14 mouse cellular contexts compared by ENCODE assay signal in the genomic region with DNA sequence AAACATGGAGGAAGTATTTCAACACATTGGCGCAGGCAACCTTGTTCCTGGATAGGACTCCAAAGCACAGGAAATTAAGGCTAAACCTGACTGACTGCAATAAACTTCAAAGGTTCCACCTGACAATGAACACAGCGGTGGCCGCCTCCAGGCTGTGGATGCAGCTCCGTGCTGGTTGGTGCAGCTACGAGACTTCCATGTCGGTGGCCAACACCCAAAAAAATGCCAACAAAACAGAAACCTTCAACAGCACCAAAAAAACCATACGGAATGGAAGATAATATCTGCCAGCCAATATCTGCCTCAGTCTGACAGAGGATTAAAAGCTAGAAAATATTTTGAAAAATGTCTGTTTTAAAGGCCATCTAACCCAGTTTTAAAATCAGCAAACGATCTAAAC. TPM values are rescaled to one million over a fixed set of nuclear protein-coding genes. Genes with fewer than 3 reads are reported as not detected.
"Had no signal": no experiment of that assay in that cellular context is flagged by ENCODE, and none has a peak within 500 bp of the region (broad histone marks: within the 10 kb centered on the region; RNA-seq: fewer than 3 reads in every experiment).

No protein-coding gene starts in this region.

- H3K9me3 ChIP-seq: limb, embryonic 15.5 days; liver, embryonic 13.5 days; lung, embryonic 15.5 days; midbrain, embryonic 15.5 days; neural tube, embryonic 13.5 days had no signal

- H3K27ac ChIP-seq: kidney, postnatal 0 days; limb, embryonic 15.5 days; liver, embryonic 13.5 days; lung, embryonic 15.5 days; midbrain, embryonic 15.5 days; neural tube, embryonic 13.5 days had no signal

- H3K4me3 ChIP-seq: limb, embryonic 15.5 days; liver, embryonic 13.5 days; lung, embryonic 15.5 days; midbrain, embryonic 15.5 days; neural tube, embryonic 13.5 days had no signal

- H3K4me2 ChIP-seq: limb, embryonic 15.5 days; liver, embryonic 13.5 days; midbrain, embryonic 15.5 days; neural tube, embryonic 13.5 days had no signal

- H3K9ac ChIP-seq: limb, embryonic 15.5 days; liver, embryonic 13.5 days; liver, postnatal 0 days; lung, embryonic 15.5 days; midbrain, embryonic 15.5 days; neural tube, embryonic 13.5 days had no signal

- ATAC-seq: liver, postnatal 0 days; midbrain, embryonic 15.5 days had no signal

- H3K27me3 ChIP-seq: limb, embryonic 15.5 days; liver, embryonic 13.5 days; lung, embryonic 15.5 days; midbrain, embryonic 15.5 days; neural tube, embryonic 13.5 days had no signal

- H3K4me1 ChIP-seq: liver, embryonic 13.5 days; midbrain, embryonic 15.5 days had no signal

- H3K36me3 ChIP-seq: limb, embryonic 15.5 days; liver, embryonic 13.5 days; lung, embryonic 15.5 days; midbrain, embryonic 15.5 days; neural tube, embryonic 13.5 days had no signal

- DNase-seq: kidney, adult 11 months; kidney, adult 9 months; kidney, postnatal 36 days; left cerebral cortex, postnatal 4 days; liver, embryonic 13.5 days; liver, postnatal 0 days; lung, postnatal 14 days; retina, postnatal 1 day; thymus, postnatal 14 days had no signal

RNA-seq across cellular contexts. Expression of gene Nr2e3, which starts 21.9 kb away (rescaled TPM):
- polyA plus RNA-seq: kidney, postnatal 0 days; liver, embryonic 13.5 days; liver, postnatal 0 days; lung, embryonic 15.5 days; midbrain, embryonic 15.5 days had no signal
